Mouse (Mus musculus): ENCODE measurements around the gene Ttl.
A peak's percentile ranks its signal among the peaks of the same experiment; 100 is the strongest.

Ttl gene

DNA sequence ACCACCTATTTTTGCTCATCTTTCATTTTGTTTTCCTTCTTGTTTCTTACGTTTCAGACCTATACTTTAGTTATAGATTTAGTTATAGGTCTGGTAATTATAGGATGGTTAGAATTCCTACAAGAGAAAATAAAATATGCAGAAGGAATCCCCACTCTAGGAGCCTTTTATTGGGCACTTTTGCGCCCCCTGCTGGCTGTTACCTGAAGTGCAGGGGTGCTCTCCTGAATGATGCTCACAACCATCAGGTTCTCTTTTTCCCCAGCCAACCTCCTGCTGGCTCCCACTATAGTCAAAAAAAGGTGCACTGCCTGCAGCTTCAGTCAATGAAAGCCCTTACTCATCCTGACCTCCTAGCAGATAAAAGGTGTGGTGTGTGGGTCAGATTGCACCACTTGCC is 19.2 kb downstream of the Ttl start:
- DNase-seq (ENCODE audit: low spot score), result peak; percentile 35

DNA sequence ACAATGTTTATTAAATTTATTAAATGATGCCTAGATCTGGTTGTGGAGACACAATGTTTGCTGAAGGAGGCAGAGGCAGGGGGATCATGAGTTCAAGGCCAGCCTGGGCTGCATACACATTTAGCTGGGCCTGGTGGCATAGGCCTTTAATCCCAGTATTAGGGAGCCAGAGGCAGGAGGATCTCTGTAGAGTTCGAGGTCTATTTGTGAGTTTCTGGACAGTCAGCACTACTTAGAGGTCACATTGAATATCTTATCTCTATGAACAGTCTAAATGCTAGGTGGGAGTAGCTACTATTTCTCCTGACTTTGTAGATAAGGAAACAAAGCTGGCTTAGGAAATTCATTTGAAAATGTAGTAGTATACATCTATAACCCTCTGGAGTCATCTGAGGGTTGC is 21.8 kb downstream of the Ttl start:
- no peak for DNase-seq (ENCODE audit: low spot score)

DNA sequence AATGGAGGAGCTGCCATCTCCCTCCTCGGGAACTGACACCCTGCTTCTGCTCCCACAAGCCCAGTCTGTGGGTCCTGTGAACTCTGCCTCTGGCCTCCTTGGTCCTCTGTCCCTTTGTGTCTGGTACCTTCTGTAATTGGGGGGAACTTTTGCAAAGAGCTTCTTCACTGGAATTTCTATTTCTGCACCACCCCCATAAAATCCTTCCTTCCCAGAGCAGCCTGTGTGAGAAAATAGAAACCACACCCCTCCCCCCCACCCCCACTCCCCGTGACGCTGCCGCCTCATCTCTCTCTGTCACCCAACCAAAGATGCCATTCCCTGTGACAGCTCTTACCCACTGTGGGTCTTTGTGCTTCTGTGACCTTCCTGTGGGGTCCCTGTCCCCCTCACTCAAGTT is 24.6 kb downstream of the Ttl start:
- no peak for DNase-seq (ENCODE audit: low spot score)

DNA sequence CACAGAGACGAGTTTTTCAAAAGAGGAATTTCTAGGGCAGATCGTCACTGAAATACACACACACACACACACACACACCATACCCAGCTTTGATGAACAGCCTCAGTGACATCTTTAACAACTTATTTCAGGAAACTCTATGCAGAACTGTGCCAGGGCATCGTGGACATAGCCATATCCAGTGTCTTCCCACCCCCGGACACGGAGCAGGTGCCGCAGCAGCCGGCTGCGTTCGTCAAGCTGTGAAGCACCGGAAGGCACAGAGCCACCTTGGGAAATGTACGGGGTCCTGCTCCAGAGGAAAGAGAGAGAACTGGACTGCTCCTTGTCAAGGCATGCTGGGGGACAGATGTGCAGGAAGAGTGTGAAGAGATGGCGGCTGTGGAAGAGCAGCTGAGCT is 27.1 kb downstream of the Ttl start:
- no peak for DNase-seq (ENCODE audit: low spot score)

DNA sequence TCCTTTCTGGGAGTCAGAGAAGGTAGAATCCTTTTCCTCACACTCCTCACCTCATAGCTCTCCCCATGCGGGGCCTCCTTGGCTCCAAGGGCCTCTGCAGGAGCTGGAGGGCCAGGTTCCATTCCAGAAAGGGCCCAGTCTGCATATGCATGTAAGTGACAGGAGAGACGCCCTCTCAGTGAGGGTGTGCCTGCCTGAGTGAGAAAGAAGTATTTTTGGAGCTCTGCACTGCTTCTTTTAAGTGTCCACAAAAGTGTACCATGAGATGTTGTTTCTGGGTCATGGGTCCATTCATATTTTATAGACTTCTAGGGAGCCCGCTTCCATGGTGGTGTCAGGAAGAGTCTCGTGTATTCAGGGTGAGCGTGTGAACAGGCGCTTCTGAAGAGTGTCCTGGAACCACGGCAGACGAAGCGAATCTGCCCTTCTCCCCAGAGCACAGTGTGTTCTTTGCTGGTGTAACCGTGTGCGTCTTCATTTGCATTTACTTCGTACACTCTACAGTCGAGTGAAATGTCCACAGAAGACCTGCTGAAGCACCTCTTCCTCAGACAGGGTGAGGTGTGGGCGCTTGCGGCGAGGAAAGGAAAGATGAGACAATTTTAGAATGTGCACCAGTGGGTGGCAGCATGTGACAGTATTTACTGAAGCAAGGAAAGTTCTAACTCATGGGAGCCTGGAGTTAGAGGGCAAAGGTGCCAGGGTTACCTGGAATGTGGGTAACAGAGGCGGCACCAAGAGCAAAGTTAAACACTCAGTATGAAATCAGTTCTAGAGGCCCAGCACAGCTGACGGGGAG is 28.4 kb downstream of the Ttl start:
- DNase-seq (ENCODE audit: low spot score), result no peak

DNA sequence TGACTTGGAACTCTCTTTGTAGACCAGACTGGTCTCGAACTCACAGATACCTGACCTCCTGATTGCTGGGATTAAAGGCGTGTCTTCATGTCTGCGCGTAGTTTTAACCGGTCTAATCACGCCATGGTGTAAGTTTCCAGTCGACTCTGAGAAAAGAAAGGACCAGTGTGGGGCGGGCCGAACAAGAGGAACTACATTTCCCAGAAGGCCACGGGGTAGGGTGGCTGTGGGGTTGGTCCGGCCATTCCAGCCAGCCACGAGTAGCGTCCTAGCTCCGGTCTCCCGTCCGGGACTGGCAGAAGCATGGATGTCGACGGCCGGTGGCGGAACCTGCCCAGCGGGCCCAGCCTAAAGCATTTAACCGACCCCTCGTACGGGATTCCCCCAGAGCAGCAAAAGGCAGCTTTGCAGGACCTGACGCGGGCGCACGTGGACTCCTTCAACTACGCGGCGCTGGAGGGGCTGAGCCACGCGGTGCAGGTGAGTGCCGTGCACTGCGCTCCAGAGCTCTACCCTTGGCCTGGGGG is 35.1 kb downstream of the Ttl start, which contains the start of gene Polr1b:
Gene Polr1b, plus strand, starts transcription at position 212 of the 527 bp plus-strand sequence.
- peak; percentile 87 for DNase-seq (ENCODE audit: low spot score)

DNA sequence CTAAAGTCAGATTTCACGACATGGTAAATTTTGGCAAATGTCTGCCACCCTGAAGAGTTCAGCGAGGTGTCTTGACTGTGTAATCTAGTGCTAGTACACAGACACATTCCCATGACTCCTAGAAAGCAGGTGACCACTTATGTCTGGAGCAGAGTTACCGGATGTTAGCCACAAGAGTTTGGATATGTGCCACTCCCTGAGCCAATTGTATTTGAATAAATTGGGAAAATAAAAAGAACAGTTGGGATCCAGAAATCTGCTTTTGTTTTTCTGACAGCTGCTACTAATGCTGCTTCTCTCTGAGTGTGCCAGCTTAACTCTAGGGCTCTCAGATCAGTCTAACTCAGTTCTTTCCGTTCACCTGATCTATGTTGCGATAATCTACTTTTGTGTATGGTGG is 47.2 kb downstream of the Ttl start:
- DNase-seq (ENCODE audit: low spot score), result no peak

DNA sequence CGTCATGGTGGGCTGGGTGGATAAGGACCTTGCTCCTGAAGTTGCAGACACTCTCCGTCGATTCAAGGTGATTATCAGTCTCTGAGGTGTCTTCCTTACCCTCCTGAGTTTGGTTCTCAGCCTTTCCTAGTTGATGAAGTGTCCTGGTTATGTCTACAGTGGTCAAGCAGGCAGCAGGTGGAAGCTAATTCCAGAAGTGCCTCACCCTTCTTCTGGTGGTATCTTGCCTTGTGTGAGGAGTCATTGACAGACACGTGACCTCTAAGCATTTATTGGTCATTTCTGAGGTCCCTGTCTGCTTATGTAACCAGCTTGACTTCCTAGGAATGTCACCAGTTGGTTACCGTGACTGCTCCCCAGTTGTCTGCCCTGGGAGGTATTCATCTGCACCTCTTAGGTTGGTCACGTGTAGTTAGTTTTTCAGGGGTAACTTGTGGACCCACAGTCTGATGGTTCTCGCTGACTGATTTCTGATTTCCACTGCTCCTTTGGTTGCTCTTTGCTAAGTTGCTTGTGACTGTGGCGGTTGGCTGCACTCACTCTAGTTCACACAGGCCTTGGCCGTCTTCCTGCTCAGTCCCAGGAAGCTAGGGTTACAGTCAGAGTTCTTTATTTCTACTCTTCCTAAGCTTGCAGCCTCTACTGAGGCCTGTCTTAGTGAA is 50.1 kb downstream of the Ttl start:
- no peak for DNase-seq (ENCODE audit: low spot score)

DNA sequence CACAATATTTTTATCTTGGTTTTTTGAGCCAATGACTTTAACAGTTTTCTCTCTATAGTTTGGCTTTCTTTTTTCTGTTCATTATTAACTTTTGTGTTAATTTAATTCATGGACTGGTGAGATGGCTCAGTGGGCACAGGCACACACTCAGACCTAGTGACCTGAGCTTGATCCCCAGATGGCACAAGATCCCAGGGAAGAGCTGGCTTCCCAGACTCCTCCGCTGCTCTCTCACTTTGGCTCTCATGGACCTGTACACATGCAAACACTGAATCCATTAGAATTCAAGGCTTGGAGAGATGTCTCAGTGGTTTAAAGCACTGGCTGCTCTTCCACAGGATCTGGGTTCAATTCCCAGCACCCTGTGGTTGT is 50.6 kb downstream of the Ttl start:
- DNase-seq (ENCODE audit: low spot score), result no peak

DNA sequence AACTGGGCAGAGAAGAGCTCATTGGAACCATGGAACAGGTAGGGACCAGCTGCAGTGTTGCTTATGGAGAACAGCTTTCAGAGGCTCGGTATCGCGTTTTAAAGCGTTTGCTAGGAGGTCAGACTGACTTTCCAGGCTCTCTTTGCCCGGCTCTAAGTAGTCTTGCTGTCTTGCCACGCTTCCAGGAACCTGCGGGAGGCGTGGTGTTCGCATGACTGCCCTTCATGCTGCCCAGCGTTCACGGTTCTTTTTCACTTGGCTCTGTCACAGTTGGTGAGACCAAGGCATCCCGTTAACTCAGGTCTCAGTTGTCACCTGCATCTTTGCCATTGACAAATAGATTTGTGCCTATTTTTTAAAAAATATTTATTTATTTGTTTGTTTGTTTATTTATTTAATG is 52.3 kb downstream of the Ttl start:
- no peak for DNase-seq (ENCODE audit: low spot score)

DNA sequence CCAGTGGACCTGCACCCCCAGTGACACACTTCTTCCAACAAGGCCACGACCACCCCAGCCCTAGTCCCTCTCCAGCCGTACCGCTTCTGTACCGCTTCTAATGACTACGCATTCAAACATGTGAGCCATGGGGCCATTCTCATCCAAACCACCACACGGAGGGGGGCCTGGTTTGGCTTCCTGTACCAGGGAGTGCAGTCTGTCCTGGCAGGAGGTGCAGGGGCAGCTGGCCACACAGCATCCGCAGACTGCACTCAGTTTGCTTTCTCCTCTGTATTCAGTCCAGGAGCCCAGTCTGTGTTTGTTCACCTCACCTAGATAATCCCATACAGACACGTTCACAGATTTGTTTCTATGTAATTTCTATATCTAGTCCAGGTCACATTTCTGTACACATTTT is 56.2 kb downstream of the Ttl start:
- DNase-seq (ENCODE audit: low spot score), result no peak

DNA sequence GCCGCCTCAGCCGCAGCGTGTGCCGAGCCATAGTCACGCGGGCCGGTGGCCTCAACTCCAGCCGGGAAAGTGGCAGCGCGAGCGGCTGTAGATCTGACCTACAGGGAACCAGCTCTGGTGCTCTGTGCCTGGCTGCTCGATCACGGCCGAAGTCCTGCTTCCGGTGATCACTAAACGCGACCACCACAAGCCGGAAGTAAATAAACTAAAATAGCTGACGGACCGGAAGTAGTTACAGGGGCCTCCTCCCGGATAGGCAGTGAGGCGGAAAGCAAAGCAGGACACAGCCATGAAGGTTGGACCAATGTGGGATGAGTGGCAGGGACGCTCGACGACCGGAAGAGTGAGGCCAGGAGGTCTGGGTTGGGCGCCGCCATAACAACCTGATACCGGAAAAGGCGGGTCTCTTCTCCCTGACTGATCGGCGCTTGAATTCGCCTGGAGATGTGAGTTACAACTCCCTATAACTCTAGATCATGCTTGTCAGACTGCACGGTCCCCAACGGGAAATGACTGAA is 63.7 kb downstream of the Ttl start, which contains the start of gene Chchd5:
Gene Chchd5, plus strand, starts transcription at position 289 of the 518 bp plus-strand sequence.
- DNase-seq (ENCODE audit: low spot score), result peak; percentile 91

DNA sequence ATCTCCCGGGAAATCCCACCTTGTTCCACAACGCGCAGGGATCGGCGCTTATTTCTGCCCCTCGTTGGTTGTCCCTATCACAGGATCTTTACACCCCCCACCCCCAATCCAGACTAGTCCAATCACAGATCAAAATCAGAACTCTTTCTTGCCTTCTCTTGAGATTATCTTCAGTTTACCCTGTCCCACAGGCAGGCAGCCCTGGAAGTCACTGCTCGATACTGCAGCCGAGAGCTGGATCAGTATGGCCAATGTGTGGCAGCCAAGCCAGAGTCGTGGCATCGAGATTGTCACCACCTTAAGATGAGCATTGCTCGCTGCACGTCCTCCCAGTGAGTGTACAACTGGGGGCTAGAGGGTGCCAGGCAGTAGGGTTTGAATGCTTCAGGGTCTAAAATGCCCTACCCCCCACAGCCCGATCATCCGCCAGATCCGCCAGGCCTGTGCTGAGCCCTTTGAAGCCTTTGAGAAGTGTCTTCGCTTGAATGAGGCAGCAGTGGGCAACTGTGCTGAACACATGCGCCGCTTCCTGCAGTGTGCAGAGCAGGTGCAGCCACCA is 64.3 kb downstream of the Ttl start:
- DNase-seq (ENCODE audit: low spot score), result no peak

DNA sequence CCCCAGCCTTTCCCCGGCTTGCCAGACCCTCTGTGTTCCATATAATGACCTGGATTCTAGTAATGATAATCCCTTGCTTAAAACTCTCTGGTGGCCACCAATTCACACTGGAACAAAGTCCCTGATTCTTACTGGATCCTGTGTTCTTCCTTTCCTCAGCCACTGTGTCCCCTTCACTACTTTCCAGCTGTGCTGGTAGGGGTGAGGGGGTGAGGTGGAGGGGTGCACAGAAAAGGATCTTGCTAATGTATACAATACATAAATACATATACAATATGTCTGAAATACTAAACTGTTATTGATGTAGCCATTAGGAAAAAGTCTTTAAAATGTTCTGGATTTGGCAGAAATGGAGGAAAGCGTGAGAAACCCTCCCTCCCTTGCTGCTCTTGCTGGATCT is 65.0 kb downstream of the Ttl start:
- no peak for DNase-seq (ENCODE audit: low spot score)

DNA sequence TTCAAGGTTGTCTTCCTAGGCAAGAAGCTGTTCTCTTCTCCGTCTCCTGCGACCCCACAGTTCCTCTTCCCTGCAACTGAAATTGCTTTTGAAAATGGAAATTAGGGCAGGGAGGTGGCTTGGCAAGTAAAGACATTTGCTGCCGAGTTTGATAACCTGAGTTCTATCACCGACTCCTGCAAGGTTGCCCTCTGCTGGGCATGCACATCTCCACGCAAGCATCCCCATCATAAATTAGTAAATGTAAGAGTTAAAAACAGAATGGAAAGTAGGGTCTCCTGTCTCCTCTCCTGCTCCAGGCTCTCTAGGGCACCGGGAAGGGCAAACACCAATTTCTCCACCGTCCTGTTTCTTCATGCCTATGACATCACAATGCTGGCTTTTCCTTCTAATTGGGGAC is 66.5 kb downstream of the Ttl start:
- DNase-seq (ENCODE audit: low spot score), result no peak

DNA sequence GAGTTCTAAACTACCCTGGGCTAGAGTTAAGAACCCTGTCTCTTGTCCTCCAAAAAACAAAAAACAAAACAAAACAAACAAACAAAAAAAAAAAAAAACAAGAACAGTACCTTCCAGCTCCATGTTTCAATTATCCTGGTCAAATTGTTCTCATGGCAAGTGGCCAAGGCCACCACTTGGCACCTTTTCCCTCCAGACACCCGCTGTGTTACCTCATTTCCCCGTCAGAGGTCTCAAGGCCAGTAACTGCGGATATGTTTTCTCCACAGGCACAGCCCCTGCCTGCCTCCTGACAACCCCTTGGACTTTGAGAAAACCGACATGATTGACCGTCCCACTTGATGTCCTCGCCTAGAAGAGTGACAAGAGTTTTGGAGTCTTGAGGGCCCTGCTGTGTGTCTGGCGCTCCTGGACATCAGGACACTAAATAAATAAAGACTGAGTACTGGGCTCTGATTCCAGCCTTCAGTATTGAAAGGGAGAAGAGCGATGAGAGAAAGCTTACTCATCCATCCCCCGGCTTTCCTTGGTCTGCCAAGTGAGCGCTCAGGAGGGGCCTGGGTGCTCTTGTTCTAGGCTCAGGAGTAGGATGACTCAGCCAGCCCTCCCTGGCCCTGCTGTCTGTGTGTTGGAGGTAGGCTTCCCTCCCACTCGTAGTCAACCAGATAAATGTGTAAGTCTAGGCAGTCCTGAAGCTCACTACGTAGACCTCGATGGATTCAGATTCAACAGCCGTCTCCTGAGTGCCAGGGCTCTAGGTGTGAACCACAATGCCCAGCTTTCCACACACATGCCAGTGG is 67.5 kb downstream of the Ttl start:
- DNase-seq (ENCODE audit: low spot score), result no peak

DNA sequence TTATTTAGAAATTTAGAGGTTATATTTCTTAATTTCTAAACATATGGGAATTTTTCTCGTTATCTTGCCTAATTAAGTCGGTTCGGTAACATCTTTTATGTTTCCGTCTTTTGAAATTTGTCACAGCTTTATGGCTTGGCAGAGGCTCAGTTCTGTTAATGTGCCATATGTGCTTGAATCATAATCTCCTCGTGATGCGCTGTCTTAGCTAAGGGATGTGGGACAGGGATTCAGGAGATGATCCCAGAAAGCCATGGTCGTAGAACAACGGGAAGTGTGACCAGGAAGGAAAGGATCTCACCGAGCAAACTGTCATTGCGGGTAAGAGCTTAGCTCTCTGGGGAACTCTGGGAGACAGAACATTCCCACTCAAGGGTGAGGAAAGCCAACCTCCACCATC is 74.2 kb downstream of the Ttl start:
- no peak for DNase-seq (ENCODE audit: low spot score)

Data from c-Kit-positive CD71-positive TER-119-positive erythroid progenitor cells, embryonic 14.5 days (primary cell).